Mouse (Mus musculus) ES-Bruce4 (cell line): ENCODE data around the gene 5330417H12Rik. TPM values are rescaled to one million over a fixed set of nuclear protein-coding genes. Genes with fewer than 3 reads are reported as not detected.
A peak's percentile ranks its signal among the peaks of the same experiment; 100 is the strongest.

Source experiments
- H3K27ac ChIP-seq: 2 replicates; pipeline ENCODE4 v1.5.1; 2012; ENCODE audit warnings: low read length, inconsistent platforms; ENCODE audit not compliant: insufficient read depth
- H3K27me3 ChIP-seq: 2 replicates; pipeline ENCODE4 v1.6.1; 2012; ENCODE audit warnings: mild to moderate bottlenecking, low read length, inconsistent platforms; ENCODE audit not compliant: control insufficient read depth, poor library complexity, insufficient read depth, severe bottlenecking
- H3K36me3 ChIP-seq: 2 replicates; pipeline ENCODE4 v1.6.1; 2012; ENCODE audit warnings: inconsistent platforms, mild to moderate bottlenecking, low read length, moderate library complexity; ENCODE audit not compliant: control insufficient read depth, poor library complexity, insufficient read depth, severe bottlenecking
- H3K4me1 ChIP-seq: one replicate; pipeline ENCODE4 v1.8.1; 2011; ENCODE audit warnings: low read length; ENCODE audit not compliant: control insufficient read depth, insufficient read depth
- H3K4me3 ChIP-seq: 2 replicates; pipeline ENCODE4 v1.5.1; 2011; ENCODE audit warnings: low read depth, mild to moderate bottlenecking, low read length
- H3K9ac ChIP-seq: 2 replicates; pipeline ENCODE4 v1.6.1; 2012; ENCODE audit warnings: low read depth, mild to moderate bottlenecking, inconsistent platforms; ENCODE audit not compliant: poor library complexity, severe bottlenecking
- H3K9me3 ChIP-seq: replicated peaks from 2 replicates; pipeline ENCODE4 v1.6.1; 2012; ENCODE audit warnings: mild to moderate bottlenecking, low read length, inconsistent platforms; ENCODE audit not compliant: control insufficient read depth, poor library complexity, insufficient read depth, severe bottlenecking
- CTCF ChIP-seq: IDR thresholded peaks from one replicate; pipeline ENCODE4 v1.8.1; 2011; ENCODE audit warnings: low read depth, low read length
- EP300 ChIP-seq: IDR thresholded peaks from 2 replicates; pipeline ENCODE4 v1.6.1; 2011; ENCODE audit warnings: low read depth, low read length; ENCODE audit not compliant: insufficient read depth
- POLR2A ChIP-seq: IDR thresholded peaks from one replicate; pipeline ENCODE4 v1.8.1; 2011; ENCODE audit warnings: low read length; ENCODE audit not compliant: insufficient read depth
- polyA plus RNA-seq: library from polyadenylated mRNA; stranded (reverse); fragments of >200 nt; gene quantifications from 2 replicates; pipeline ENCODE4 v1.2.4, GENCODE M21; 2011; ENCODE audit warnings: low read depth; ENCODE audit not compliant: missing spikeins, insufficient read depth, insufficient read length

Gene 5330417H12Rik
- polyA plus RNA-seq, 1 experiment: not detected

DNA sequence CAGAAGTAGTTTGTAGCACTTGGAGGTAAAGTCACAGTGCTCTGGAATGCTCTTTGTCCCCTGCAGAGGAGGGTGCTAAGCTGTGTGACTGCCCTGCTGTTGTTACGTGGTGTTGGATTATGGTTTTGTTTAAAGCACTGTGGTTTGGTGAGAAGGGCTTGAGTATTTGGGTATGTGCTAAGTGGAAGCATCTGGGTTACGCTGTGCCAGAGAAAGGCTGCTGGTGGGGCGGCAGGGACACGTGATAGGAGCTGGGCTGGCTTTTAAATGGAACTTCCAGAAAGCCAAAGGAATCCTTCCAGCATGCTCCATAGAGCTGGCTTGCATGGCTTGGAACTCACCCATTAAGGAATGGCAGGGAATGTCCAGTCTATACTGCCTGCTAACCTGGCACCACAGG, 5.7 kb downstream of the 5330417H12Rik start:
- Histone ChIP-seq H3K9ac (no peak overlapping the region), H3K27me3 (no peaks in the 10 kb centered on the region), H3K36me3 (no peaks in the 10 kb centered on the region), H3K4me1 (no peaks in the 10 kb centered on the region), H3K27ac (no peak overlapping the region), H3K4me3 (no peak overlapping the region), H3K9me3 (peaks cover 30% of the 10 kb centered on the region)
- no peak for TF ChIP-seq EP300
- TF ChIP-seq POLR2A: no peak
- TF ChIP-seq CTCF: no peak

- Histone ChIP-seq H3K4me3 (no peak overlapping the region), H3K4me1 (no peaks in the 10 kb centered on the region), H3K27me3 (no peaks in the 10 kb centered on the region), H3K9me3 (peaks cover 39% of the 10 kb centered on the region), H3K9ac (no peak overlapping the region), H3K27ac (peak overlapping the region; percentile 93), H3K36me3 (no peaks in the 10 kb centered on the region)
- TF ChIP-seq POLR2A: no peak
- peak; percentile 74; the same call in 1 of the 2 replicates for TF ChIP-seq EP300
These were observed 6.7 kb downstream of the 5330417H12Rik start for GRCm38 (mm10) chr7:107618028-107618992.

DNA sequence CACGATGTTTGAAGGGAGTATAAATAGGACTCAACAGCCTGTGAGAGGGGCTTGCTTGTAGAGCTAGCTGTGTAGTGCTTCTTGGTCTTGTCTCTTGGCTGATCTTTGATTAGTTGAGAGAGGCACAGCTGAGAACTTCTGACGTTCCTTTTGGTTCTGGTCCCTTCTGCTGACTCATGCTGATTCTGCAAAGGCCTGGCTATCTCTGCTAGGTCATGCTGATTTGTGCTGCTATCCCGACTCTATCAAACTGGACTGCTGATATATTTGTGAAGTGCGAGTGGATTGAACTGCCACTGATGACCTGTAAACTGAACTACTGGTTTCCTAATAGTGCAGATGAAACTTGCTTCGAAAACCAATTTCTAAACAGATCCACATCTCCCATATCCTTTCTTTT, 14.1 kb downstream of the 5330417H12Rik start:
- peak overlapping the region; percentile 36; the same call in 1 of the 2 replicates for H3K27ac ChIP-seq
- H3K4me3 ChIP-seq: no peak overlapping the region
- TF ChIP-seq POLR2A (no peak), CTCF (no peak), EP300 (no peak)
- H3K4me1 ChIP-seq: no peaks in the 10 kb centered on the region
- H3K27me3 ChIP-seq: no peaks in the 10 kb centered on the region
- H3K36me3 ChIP-seq: no peaks in the 10 kb centered on the region
- peaks cover 33% of the 10 kb centered on the region for H3K9me3 ChIP-seq
- no peak overlapping the region for H3K9ac ChIP-seq

GRCm38 (mm10) chr7:107609622-107610255, 15.2 kb downstream of the 5330417H12Rik start:
- no peak overlapping the region for H3K4me3 ChIP-seq
- H3K9me3 ChIP-seq: peaks cover 23% of the 10 kb centered on the region
- H3K4me1 ChIP-seq: peaks cover 2% of the 10 kb centered on the region
- H3K36me3 ChIP-seq: no peaks in the 10 kb centered on the region
- H3K27me3 ChIP-seq: no peaks in the 10 kb centered on the region
- no peak for TF ChIP-seq POLR2A
- TF ChIP-seq CTCF: no peak
- TF ChIP-seq EP300: no peak
- H3K9ac ChIP-seq: no peak overlapping the region
- H3K27ac ChIP-seq: no peak overlapping the region

DNA sequence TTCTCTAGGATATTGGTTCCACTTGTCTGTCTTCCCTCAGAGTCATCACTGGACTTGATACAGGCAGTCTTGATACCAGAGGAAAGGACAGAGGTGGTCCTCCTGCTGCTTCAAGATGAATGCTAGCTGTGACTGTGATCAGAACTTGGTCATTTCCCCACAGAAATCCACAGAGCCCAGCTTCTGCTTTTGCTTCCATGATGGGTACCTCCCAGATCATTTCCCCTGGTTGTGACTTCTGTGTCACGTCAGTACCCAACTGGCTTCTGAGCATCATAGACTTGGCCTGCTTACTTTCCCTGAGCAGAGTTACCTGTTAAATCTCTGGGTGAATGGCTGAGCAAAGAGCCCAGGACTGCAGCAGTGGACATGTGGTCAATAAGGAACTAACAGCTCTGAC, 17.2 kb downstream of the 5330417H12Rik start:
- Histone ChIP-seq H3K4me3 (no peak overlapping the region), H3K9me3 (peaks cover 6% of the 10 kb centered on the region; the same call in 1 of the 2 replicates), H3K36me3 (no peaks in the 10 kb centered on the region), H3K27ac (no peak overlapping the region), H3K9ac (no peak overlapping the region), H3K4me1 (peaks cover 2% of the 10 kb centered on the region), H3K27me3 (no peaks in the 10 kb centered on the region)
- TF ChIP-seq CTCF (no peak), EP300 (no peak), POLR2A (no peak)

DNA sequence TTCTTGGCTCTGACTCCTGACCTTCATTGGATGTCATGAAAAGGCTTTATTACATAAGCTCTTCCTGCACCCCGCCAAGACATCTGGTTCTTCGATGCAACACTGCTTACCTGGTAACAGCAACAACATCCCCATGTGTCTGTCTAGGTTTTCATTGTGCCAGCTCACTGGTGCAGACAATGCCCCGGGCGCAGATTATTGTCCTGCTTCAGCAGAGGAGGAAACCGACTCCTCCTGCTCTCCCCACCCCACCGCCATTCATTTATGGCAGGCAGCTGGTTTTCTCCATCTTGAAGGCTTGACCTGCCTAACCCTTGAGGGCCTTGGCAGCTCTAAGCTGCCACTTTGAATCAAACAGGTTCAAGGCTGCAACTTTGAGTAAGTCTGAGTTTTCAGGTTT, 22.0 kb downstream of the 5330417H12Rik start:
- H3K36me3 ChIP-seq: no peaks in the 10 kb centered on the region
- H3K4me1 ChIP-seq: peaks cover 2% of the 10 kb centered on the region
- H3K9me3 ChIP-seq: no peaks in the 10 kb centered on the region
- H3K4me3 ChIP-seq: no peak overlapping the region
- H3K9ac ChIP-seq: no peak overlapping the region
- H3K27ac ChIP-seq: no peak overlapping the region
- TF ChIP-seq POLR2A (no peak), EP300 (no peak), CTCF (no peak)
- H3K27me3 ChIP-seq: no peaks in the 10 kb centered on the region
